Mouse (Mus musculus) bone marrow macrophage, adult 2 months (primary cell): ENCODE measurements around the gene Prkcz.

ENCODE experiments used
- CTCF ChIP-seq: IDR thresholded peaks from 2 replicates; pipeline ENCODE4 v1.5.1; 2012; ENCODE audit warnings: low read depth, mild to moderate bottlenecking, low read length, moderate library complexity
- POLR2A ChIP-seq: IDR thresholded peaks from 2 replicates; pipeline ENCODE4 v1.6.1; 2012; ENCODE audit warnings: mild to moderate bottlenecking, low read depth, low read length, borderline replicate concordance

DNA sequence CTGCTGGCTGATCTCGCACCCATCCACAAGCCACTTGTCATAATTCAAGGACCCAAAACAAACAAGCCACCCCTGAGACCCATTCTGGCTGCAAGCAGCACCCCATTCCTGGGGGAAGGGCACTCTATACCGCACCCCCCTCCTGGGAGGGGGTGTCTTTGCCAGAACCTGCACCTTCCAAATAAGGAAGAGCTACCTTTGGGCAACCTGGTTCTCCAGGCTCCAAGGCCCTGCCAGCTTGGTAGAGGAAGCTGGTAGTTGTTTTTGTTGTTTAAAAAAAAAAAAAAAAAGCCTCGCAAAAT is 16.9 kb downstream of the Prkcz start:
- TF ChIP-seq CTCF (no peak), POLR2A (no peak)
